Mouse (Mus musculus): Measurements from ENCODE around the gene Kif6. TPM values are rescaled to one million over a fixed set of nuclear protein-coding genes. Genes with fewer than 3 reads are reported as not detected.

The Kif6 gene
- polyA plus RNA-seq, 1 experiment: 0.04 TPM

DNA sequence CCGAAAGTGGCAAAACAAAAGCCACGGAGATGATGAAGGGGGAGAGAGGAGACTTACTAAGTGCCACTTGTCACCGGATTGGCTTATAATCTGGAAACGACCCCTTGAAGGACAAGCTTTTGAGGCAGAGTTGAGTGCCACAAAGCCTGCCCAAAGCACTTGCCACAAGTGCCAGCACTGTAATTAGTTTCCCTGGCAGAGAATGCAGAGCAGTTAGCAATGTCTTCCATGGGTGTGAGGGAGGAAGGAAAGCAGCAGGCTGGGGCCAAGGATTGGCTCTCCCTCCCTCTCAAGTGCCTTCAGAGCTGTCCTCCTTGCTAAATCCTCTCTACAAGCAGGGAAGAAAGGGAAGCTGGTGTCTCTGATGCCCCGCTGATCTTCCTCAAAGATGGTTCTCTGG is 210.9 kb downstream of the Kif6 start:
- DNase-seq (ENCODE audit: low read depth in 1 of 2, low spot score in 2 of 2): no peak
- Histone ChIP-seq H3K36me3 (ENCODE audit: control insufficient read depth, insufficient read depth, low read length) (no peaks in the 10 kb centered on the region), H3K27ac (ENCODE audit: insufficient read depth, low read length) (no peak overlapping the region), H3K27me3 (ENCODE audit: control insufficient read depth, insufficient read depth, low read length) (no peaks in the 10 kb centered on the region), H3K4me1 (ENCODE audit: control insufficient read depth, insufficient read depth, insufficient read length) (no peaks in the 10 kb centered on the region), H3K4me3 (ENCODE audit: extremely low read depth, insufficient read depth, insufficient read length) (no peak overlapping the region)
- TF ChIP-seq POLR2A (IDR thresholded peaks at IDR 0.05; ENCODE audit: low read depth, low read length) (no peak), CTCF (IDR thresholded peaks at IDR 0.05; ENCODE audit: extremely low read depth, insufficient read depth, insufficient read length, insufficient replicate concordance) (no peak)
- 83% methylated on average over 5 of the region's 5 CpGs for WGBS

DNA sequence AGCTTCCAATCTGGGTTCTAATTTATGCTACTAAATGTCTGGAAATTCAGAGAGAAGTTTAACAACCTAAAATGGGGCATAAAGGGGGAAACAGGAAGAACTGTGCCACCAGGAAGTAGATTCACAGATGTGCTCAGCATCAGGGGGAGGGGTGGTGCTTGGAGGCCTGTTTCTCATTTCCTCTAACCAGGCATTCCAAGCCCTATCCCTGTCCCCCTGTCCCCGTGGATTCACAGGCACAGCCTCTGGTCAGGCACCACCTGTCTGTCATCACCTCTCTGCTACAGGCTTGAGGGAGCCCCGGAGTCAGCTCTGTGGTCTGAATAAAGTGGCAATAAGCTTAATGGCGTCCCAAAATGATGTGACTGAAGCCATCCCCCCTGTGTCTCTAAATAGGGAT is 216.8 kb downstream of the Kif6 start:
- no peak overlapping the region for H3K27ac ChIP-seq (ENCODE audit: insufficient read depth, low read length)
- TF ChIP-seq POLR2A (IDR thresholded peaks at IDR 0.05; ENCODE audit: low read depth, low read length): no peak
- TF ChIP-seq CTCF (IDR thresholded peaks at IDR 0.05; ENCODE audit: extremely low read depth, insufficient read depth, insufficient read length, insufficient replicate concordance): no peak
- WGBS: 69% methylated on average over 3 of the region's 3 CpGs
- H3K4me1 ChIP-seq (ENCODE audit: control insufficient read depth, insufficient read depth, insufficient read length): no peaks in the 10 kb centered on the region
- no peak overlapping the region for H3K4me3 ChIP-seq (ENCODE audit: extremely low read depth, insufficient read depth, insufficient read length)
- no peak for DNase-seq (ENCODE audit: low read depth in 1 of 2, low spot score in 2 of 2)
- H3K36me3 ChIP-seq (ENCODE audit: control insufficient read depth, insufficient read depth, low read length): no peaks in the 10 kb centered on the region
- no peaks in the 10 kb centered on the region for H3K27me3 ChIP-seq (ENCODE audit: control insufficient read depth, insufficient read depth, low read length)

DNA sequence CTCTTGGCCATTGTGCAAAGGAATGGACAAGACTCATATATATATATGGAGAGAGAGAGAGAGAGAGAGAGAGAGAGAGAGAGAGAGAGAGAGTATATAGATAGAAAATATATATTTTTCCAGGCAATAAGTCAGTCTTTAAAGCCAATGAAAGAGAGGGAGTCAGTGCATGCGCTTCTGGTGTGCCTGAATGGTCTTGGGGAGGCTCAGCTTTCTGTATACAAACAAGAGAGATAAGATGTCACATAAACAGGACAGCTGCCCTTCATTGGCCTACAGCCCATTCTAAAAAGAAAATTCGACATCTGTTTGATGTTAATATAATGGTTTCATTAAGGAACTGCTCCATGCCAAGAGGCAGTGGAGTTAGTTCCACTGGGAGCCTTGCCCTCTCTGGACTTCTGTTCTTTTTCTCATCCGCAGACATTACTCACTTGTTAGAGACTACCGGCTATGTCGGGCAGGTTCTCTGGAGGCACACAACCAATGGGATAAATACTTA is 219.2 kb downstream of the Kif6 start:
- no peaks in the 10 kb centered on the region for H3K4me1 ChIP-seq (ENCODE audit: control insufficient read depth, insufficient read depth, insufficient read length)
- no peak overlapping the region for H3K27ac ChIP-seq (ENCODE audit: insufficient read depth, low read length)
- TF ChIP-seq CTCF (IDR thresholded peaks at IDR 0.05; ENCODE audit: extremely low read depth, insufficient read depth, insufficient read length, insufficient replicate concordance): no peak
- TF ChIP-seq POLR2A (IDR thresholded peaks at IDR 0.05; ENCODE audit: low read depth, low read length): no peak
- H3K4me3 ChIP-seq (ENCODE audit: extremely low read depth, insufficient read depth, insufficient read length): no peak overlapping the region
- no peaks in the 10 kb centered on the region for H3K27me3 ChIP-seq (ENCODE audit: control insufficient read depth, insufficient read depth, low read length)
- DNase-seq (ENCODE audit: low read depth in 1 of 2, low spot score in 2 of 2): no peak
- H3K36me3 ChIP-seq (ENCODE audit: control insufficient read depth, insufficient read depth, low read length): no peaks in the 10 kb centered on the region
- WGBS: 85% methylated on average over 5 of the region's 5 CpGs

DNA sequence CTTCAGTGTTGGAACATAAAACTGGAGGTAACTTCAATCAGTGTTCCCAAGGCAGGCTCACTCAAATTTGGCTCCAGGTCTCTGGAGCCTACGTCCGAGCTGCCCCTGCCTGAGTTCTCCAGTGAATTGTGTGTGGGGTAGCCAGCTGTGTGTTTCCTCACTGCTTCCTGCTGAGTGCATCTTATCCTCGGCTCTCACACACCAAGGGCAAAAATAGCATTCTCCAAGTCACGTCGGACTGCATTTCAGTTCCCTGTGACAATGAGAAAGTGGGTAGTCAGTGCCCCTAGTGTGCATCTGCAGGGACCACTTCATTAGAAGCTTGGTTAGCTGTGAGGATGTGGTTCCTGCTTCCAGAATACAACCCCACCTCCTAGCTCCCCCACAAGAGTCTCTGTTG is 222.5 kb downstream of the Kif6 start:
- WGBS: 45% methylated on average over 5 of the region's 5 CpGs
- Histone ChIP-seq H3K27ac (ENCODE audit: insufficient read depth, low read length) (no peak overlapping the region), H3K4me3 (ENCODE audit: extremely low read depth, insufficient read depth, insufficient read length) (no peak overlapping the region), H3K36me3 (ENCODE audit: control insufficient read depth, insufficient read depth, low read length) (no peaks in the 10 kb centered on the region), H3K4me1 (ENCODE audit: control insufficient read depth, insufficient read depth, insufficient read length) (no peaks in the 10 kb centered on the region), H3K27me3 (ENCODE audit: control insufficient read depth, insufficient read depth, low read length) (no peaks in the 10 kb centered on the region)
- TF ChIP-seq CTCF (IDR thresholded peaks at IDR 0.05; ENCODE audit: extremely low read depth, insufficient read depth, insufficient read length, insufficient replicate concordance) (no peak), POLR2A (IDR thresholded peaks at IDR 0.05; ENCODE audit: low read depth, low read length) (no peak)
- no peak for DNase-seq (ENCODE audit: low read depth in 1 of 2, low spot score in 2 of 2)

DNA sequence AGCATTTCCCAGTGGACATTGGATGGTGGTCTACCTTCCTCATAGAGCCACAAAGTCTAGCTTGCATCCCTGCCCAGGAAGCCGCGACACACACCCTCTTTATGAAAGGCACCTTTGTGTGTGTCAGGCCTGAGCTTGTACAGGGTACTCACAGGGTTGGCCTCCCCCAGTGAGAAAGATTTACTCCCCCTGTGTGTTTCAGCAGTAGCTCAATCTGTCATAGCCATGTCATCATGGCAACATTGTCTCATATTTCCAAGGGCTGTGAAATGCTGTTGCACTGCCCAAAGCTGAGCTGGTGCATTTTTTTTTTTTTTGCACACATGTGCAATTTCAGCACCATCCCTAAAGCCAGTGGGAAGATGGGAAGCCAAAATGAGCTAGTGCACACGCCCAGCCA is 224.3 kb downstream of the Kif6 start:
- no peak overlapping the region for H3K4me3 ChIP-seq (ENCODE audit: extremely low read depth, insufficient read depth, insufficient read length)
- no peak for TF ChIP-seq POLR2A (IDR thresholded peaks at IDR 0.05; ENCODE audit: low read depth, low read length)
- TF ChIP-seq CTCF (IDR thresholded peaks at IDR 0.05; ENCODE audit: extremely low read depth, insufficient read depth, insufficient read length, insufficient replicate concordance): no peak
- no peak for DNase-seq (ENCODE audit: low read depth in 1 of 2, low spot score in 2 of 2)
- H3K4me1 ChIP-seq (ENCODE audit: control insufficient read depth, insufficient read depth, insufficient read length): no peaks in the 10 kb centered on the region
- 89% methylated on average over 3 of the region's 3 CpGs for WGBS
- H3K27me3 ChIP-seq (ENCODE audit: control insufficient read depth, insufficient read depth, low read length): no peaks in the 10 kb centered on the region
- no peaks in the 10 kb centered on the region for H3K36me3 ChIP-seq (ENCODE audit: control insufficient read depth, insufficient read depth, low read length)
- H3K27ac ChIP-seq (ENCODE audit: insufficient read depth, low read length): no peak overlapping the region

DNA sequence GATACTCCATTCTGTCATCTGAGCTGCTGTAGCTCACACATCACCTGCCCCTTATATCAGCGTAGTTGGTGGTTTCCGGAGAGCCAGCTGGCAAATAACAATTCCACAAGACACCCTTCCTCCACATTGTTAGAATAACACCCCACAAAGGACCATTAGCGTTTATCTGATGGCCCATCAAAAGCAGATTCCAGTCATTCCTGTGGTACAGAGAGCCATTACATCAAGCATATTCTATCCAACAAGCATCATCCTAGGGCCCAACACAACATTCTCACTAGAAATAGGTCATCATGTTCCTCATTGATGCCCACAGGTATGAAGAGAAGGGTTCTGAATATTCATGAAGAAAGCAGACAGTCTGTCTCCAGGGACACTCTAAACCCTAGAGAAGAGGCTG is 236.3 kb downstream of the Kif6 start:
- Histone ChIP-seq H3K36me3 (ENCODE audit: control insufficient read depth, insufficient read depth, low read length) (no peaks in the 10 kb centered on the region), H3K27ac (ENCODE audit: insufficient read depth, low read length) (no peak overlapping the region), H3K27me3 (ENCODE audit: control insufficient read depth, insufficient read depth, low read length) (no peaks in the 10 kb centered on the region), H3K4me1 (ENCODE audit: control insufficient read depth, insufficient read depth, insufficient read length) (no peaks in the 10 kb centered on the region), H3K4me3 (ENCODE audit: extremely low read depth, insufficient read depth, insufficient read length) (no peak overlapping the region)
- no peak for TF ChIP-seq CTCF (IDR thresholded peaks at IDR 0.05; ENCODE audit: extremely low read depth, insufficient read depth, insufficient read length, insufficient replicate concordance)
- TF ChIP-seq POLR2A (IDR thresholded peaks at IDR 0.05; ENCODE audit: low read depth, low read length): no peak
- WGBS: 64% methylated on average over 3 of the region's 3 CpGs
- no peak for DNase-seq (ENCODE audit: low read depth in 1 of 2, low spot score in 2 of 2)

DNA sequence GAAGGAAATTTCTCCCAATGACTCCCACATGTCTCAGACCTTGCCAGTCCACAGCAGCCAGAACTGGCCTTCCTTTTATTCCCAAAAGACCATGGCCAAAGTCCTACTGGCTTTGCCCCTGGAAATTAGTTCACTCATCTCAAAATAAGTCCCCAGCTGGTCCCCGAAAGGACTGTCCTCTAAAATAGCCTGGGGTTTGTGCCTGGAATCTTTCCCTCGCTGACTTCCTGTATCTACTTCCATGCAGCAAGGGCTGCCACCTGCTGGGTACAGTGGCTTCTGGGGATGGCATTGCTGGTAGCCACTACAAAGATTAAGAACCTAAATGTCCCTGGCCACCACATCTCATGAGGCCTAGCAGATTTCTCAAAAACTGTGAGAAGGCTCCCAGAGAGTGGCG is 237.2 kb downstream of the Kif6 start:
- no peaks in the 10 kb centered on the region for H3K27me3 ChIP-seq (ENCODE audit: control insufficient read depth, insufficient read depth, low read length)
- no peak overlapping the region for H3K27ac ChIP-seq (ENCODE audit: insufficient read depth, low read length)
- no peak for TF ChIP-seq POLR2A (IDR thresholded peaks at IDR 0.05; ENCODE audit: low read depth, low read length)
- TF ChIP-seq CTCF (IDR thresholded peaks at IDR 0.05; ENCODE audit: extremely low read depth, insufficient read depth, insufficient read length, insufficient replicate concordance): no peak
- no peak overlapping the region for H3K4me3 ChIP-seq (ENCODE audit: extremely low read depth, insufficient read depth, insufficient read length)
- no peaks in the 10 kb centered on the region for H3K4me1 ChIP-seq (ENCODE audit: control insufficient read depth, insufficient read depth, insufficient read length)
- DNase-seq (ENCODE audit: low read depth in 1 of 2, low spot score in 2 of 2): no peak
- H3K36me3 ChIP-seq (ENCODE audit: control insufficient read depth, insufficient read depth, low read length): no peaks in the 10 kb centered on the region
- 73% methylated on average over 3 of the region's 3 CpGs for WGBS

Data from spleen, adult 2 months (tissue).